ENCODE assay signal across 7 mouse cellular contexts in genomic region chr7:35555224-35556204, GRCm38 (mm10). TPM values are rescaled to one million over a fixed set of nuclear protein-coding genes. Genes with fewer than 3 reads are reported as not detected.
DNase-seq lines count a peak whose midpoint lies in the region; ATAC-seq and TF ChIP-seq lines count a peak whose summit lies in the region.

No protein-coding gene starts in this region.

- H3K4me1 ChIP-seq in intestine, postnatal 0 days (replicated peaks; ENCODE audit: control insufficient read depth, insufficient read depth, low read length) = peaks cover 3% of the 10 kb centered on the region; the same call in 1 of the 2 replicates
- peaks cover 13% of the 10 kb centered on the region for H3K4me1 ChIP-seq in midbrain, embryonic 12.5 days
- H3K4me1 ChIP-seq in small intestine, adult 2 months (ENCODE audit: control insufficient read depth, insufficient read depth, insufficient read length, low read length) = peaks cover 20% of the 10 kb centered on the region

- intact Hi-C loops in left cerebral cortex, postnatal 4 days (cut with DNase I) = loop anchor here (10.0 kb wide), 1 partner anchor 79 kb away; no protein-coding TSS in a partner anchor

- peaks cover 12% of the 10 kb centered on the region; the same call in 1 of the 2 replicates for H3K36me3 ChIP-seq in intestine, postnatal 0 days (ENCODE audit: control insufficient read depth, insufficient read depth)
- H3K36me3 ChIP-seq in midbrain, embryonic 12.5 days = peaks cover 8% of the 10 kb centered on the region
- H3K36me3 ChIP-seq in small intestine, adult 2 months (ENCODE audit: control insufficient read depth, insufficient read depth, low read length) = 0 out of 2 replicates have a peak, but pooled peaks cover 3% of the 10 kb centered on the region

- under 1% methylated on average over 93 of the region's 93 CpGs for WGBS in intestine, postnatal 0 days
- 1% methylated on average over 93 of the region's 93 CpGs for WGBS in midbrain, embryonic 12.5 days
- WGBS in small intestine, adult 2 months = under 1% methylated on average over 93 of the region's 93 CpGs

- H3K4me2 ChIP-seq in intestine, postnatal 0 days (replicated peaks; ENCODE audit: low read depth) = peak overlapping the region; percentile 97
- peak overlapping the region; percentile 96 for H3K4me2 ChIP-seq in midbrain, embryonic 12.5 days (replicated peaks)

- TF ChIP-seq POLR2A in small intestine, adult 2 months (IDR thresholded peaks at IDR 0.05; ENCODE audit: low read depth, low read length) = peak; percentile 90

- TF ChIP-seq CTCF in intestine, postnatal 0 days (IDR thresholded peaks at IDR 0.05; ENCODE audit: low read depth) = no peak
- TF ChIP-seq CTCF in small intestine, adult 2 months (IDR thresholded peaks at IDR 0.05; ENCODE audit: extremely low read depth, insufficient read length, insufficient replicate concordance, low read depth, low read length) = no peak

- H3K27me3 ChIP-seq in intestine, postnatal 0 days (replicated peaks; ENCODE audit: control insufficient read depth, insufficient read depth, low read length) = no peaks in the 10 kb centered on the region
- H3K27me3 ChIP-seq in midbrain, embryonic 12.5 days = no peaks in the 10 kb centered on the region
- H3K27me3 ChIP-seq in small intestine, adult 2 months (ENCODE audit: control insufficient read depth, insufficient read depth, low read length) = no peaks in the 10 kb centered on the region

- peak overlapping the region; percentile 75 for H3K4me3 ChIP-seq in intestine, postnatal 0 days (ENCODE audit: low read depth, low read length)
- H3K4me3 ChIP-seq in midbrain, embryonic 12.5 days = peak overlapping the region; percentile 69
- peak overlapping the region; percentile 72 for H3K4me3 ChIP-seq in small intestine, adult 2 months (ENCODE audit: low read depth, low read length)

- H3K9ac ChIP-seq in intestine, postnatal 0 days (ENCODE audit: low read depth, low read length) = peak overlapping the region; percentile 94
- H3K9ac ChIP-seq in midbrain, embryonic 12.5 days (replicated peaks) = peak overlapping the region; percentile 90

- no peaks in the 10 kb centered on the region for H3K9me3 ChIP-seq in intestine, postnatal 0 days (ENCODE audit: control insufficient read depth)
- no peaks in the 10 kb centered on the region for H3K9me3 ChIP-seq in midbrain, embryonic 12.5 days

- peak; percentile 85 for ATAC-seq in intestine, postnatal 0 days
- ATAC-seq in midbrain, embryonic 12.5 days (ENCODE audit: low FRiP score, low read depth) = peak; percentile 95

- peak; percentile 94 for DNase-seq in adrenal gland, adult 2 months
- DNase-seq in embryo, embryonic 11.5 days (ENCODE audit: low read depth, low spot score) = peak; percentile 90
- peak; percentile 84 to 88 for DNase-seq in gastrocnemius, postnatal 4 days (ENCODE audit: low spot score in 2 of 2)
- DNase-seq in left cerebral cortex, postnatal 4 days = peak; percentile 91

- H3K27ac ChIP-seq in intestine, postnatal 0 days (ENCODE audit: low read depth, low read length) = peak overlapping the region; percentile 100
- H3K27ac ChIP-seq in midbrain, embryonic 12.5 days (replicated peaks) = peak overlapping the region; percentile 94
- H3K27ac ChIP-seq in small intestine, adult 2 months (ENCODE audit: insufficient read depth, low read depth, low read length) = peak overlapping the region; percentile 96

RNA-seq across cellular contexts. Expression of gene Nudt19, which starts 0.6 kb away (rescaled TPM):
- 10 to 100 TPM; 53.1 to 53.5 TPM for total RNA-seq in adrenal gland, adult 2 months (2021)
- 112 and 122 TPM in 2 replicates for polyA plus RNA-seq in adrenal gland, adult 2 months (2012; rRNA removed)
- 10 to 100 TPM; 29.1 to 30.9 TPM for total RNA-seq in gastrocnemius, postnatal 4 days (2021)
- 81.1 and 87.4 TPM in 2 replicates for polyA plus RNA-seq in intestine, postnatal 0 days (2015; fragmentation: Nextera tagmentation; extraction: Ambion mirVana)
- 10 to 100 TPM; 59.2 to 60.1 TPM for total RNA-seq in left cerebral cortex, postnatal 4 days (2021)
- 40.4 and 43.5 TPM in 2 replicates for polyA plus RNA-seq in midbrain, embryonic 12.5 days (2016; fragmentation: Nextera tagmentation; extraction: Ambion mirVana)
- 51.8 and 60.5 TPM in 2 replicates for polyA plus RNA-seq in small intestine, adult 2 months (2012; rRNA removed)

RNA-seq across cellular contexts. Expression of gene Tdrd12, which starts 18.0 kb away (rescaled TPM):
- under 1 TPM in 1 of 2 experiments, not detected in 1; 0.23 TPM for total RNA-seq in adrenal gland, adult 2 months (2021)
- not detected in 2 replicates for polyA plus RNA-seq in adrenal gland, adult 2 months (2012; rRNA removed)
- not detected for total RNA-seq in gastrocnemius, postnatal 4 days (2021)
- 1.5 and 2.0 TPM in 2 replicates for polyA plus RNA-seq in intestine, postnatal 0 days (2015; fragmentation: Nextera tagmentation; extraction: Ambion mirVana)
- under 1 TPM; 0.38 to 0.66 TPM for total RNA-seq in left cerebral cortex, postnatal 4 days (2021)
- polyA plus RNA-seq in midbrain, embryonic 12.5 days (2016; fragmentation: Nextera tagmentation; extraction: Ambion mirVana) = 0.11 and 0.55 TPM in 2 replicates
- not detected in 2 replicates for polyA plus RNA-seq in small intestine, adult 2 months (2012; rRNA removed)

RNA-seq across cellular contexts. Expression of gene Rgs9bp, which starts 29.9 kb away (rescaled TPM):
- total RNA-seq in adrenal gland, adult 2 months (2021) = under 1 TPM; 0.17 to 0.21 TPM
- polyA plus RNA-seq in adrenal gland, adult 2 months (2012; rRNA removed) = 0.04 and 0.07 TPM in 2 replicates
- total RNA-seq in gastrocnemius, postnatal 4 days (2021) = under 1 TPM; 0.22 to 0.52 TPM
- 0.03 TPM in 2 replicates for polyA plus RNA-seq in intestine, postnatal 0 days (2015; fragmentation: Nextera tagmentation; extraction: Ambion mirVana)
- 1 to 10 TPM; 2.3 to 2.6 TPM for total RNA-seq in left cerebral cortex, postnatal 4 days (2021)
- 0.11 and 0.26 TPM in 2 replicates for polyA plus RNA-seq in midbrain, embryonic 12.5 days (2016; fragmentation: Nextera tagmentation; extraction: Ambion mirVana)
- 0.03 TPM in 2 replicates for polyA plus RNA-seq in small intestine, adult 2 months (2012; rRNA removed)

RNA-seq across cellular contexts. Expression of gene Ankrd27, which starts 30.5 kb away (rescaled TPM):
- total RNA-seq in adrenal gland, adult 2 months (2021) = 10 to 100 TPM; 27.7 to 30.4 TPM
- 14.5 and 19.9 TPM in 2 replicates for polyA plus RNA-seq in adrenal gland, adult 2 months (2012; rRNA removed)
- 10 to 100 TPM; 30.5 to 32.1 TPM for total RNA-seq in gastrocnemius, postnatal 4 days (2021)
- polyA plus RNA-seq in intestine, postnatal 0 days (2015; fragmentation: Nextera tagmentation; extraction: Ambion mirVana) = 10.0 and 11.1 TPM in 2 replicates
- 10 to 100 TPM; 56.1 to 63.3 TPM for total RNA-seq in left cerebral cortex, postnatal 4 days (2021)
- polyA plus RNA-seq in midbrain, embryonic 12.5 days (2016; fragmentation: Nextera tagmentation; extraction: Ambion mirVana) = 30.7 and 32.4 TPM in 2 replicates
- 8.5 and 13.5 TPM in 2 replicates for polyA plus RNA-seq in small intestine, adult 2 months (2012; rRNA removed)

Comparison
In these comparisons a context has a peak if more than half of its experiments do, and no peak if none do; other contexts are left out.
1. Peak in every context shown above with its lines: DNase-seq, ATAC-seq, H3K4me3 ChIP-seq and H3K27ac ChIP-seq.